Mouse (Mus musculus) natural killer cell, adult 2 months (primary cell): ENCODE results near the gene Olfr699.
"Not testable (repeated sequence)": the region's sequence is repeated elsewhere in the genome, so short reads cannot be mapped to it uniquely, and the experiment has no call there.

ENCODE experiments used
- DNase-seq, 2 experiments: peaks; one replicate each; pipeline ENCODE4 v3.0.0; 2022; ENCODE audit warnings: low spot score in 2 of 2

Olfr699 gene

DNA sequence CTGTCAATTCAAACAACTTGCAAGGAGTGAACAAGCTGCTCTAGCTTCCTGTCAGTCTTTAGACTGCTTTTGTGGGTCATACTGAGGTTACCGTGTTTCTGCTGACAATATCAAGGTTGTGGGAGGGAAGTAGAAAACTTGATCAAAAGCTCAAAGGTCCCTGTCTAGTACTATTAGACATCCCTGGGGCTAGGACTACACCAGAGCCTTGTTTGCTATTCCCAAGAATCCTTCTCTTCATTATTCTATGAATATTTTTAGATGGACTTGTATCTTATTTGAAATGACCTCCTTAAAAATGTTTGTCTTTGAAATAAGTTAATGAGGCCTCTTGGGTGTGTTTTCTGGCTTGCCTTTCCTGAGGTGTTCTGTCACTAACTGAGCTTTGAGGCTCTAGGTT is at the start of gene Olfr699:
TSS of gene Olfr699 (minus strand) at position 101 of the 400 bp plus-strand sequence.
- no peak for DNase-seq

DNA sequence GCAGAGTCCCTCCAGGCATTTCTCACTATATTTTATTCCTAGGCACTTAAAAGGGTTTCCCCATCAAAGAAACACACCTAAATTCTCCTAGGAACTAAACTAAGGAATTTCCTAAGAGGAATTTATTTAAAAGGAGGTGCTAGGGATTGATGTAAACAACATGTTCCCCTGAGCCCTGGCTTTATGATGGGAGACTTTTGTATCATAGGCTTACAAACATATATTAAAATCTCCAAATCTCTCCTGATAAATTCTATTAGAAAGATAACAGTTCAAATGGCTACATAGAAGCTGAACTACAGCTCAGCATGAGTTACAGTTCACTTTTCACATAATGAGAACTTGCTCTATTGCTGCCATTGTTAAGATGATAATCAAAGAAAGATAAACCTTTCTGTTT is 40.8 kb upstream of the Olfr699 start, which contains the start of gene Olfr702:
TSS of gene Olfr702 (minus strand) at position 101 of the 400 bp plus-strand sequence.
- no peak for DNase-seq

DNA sequence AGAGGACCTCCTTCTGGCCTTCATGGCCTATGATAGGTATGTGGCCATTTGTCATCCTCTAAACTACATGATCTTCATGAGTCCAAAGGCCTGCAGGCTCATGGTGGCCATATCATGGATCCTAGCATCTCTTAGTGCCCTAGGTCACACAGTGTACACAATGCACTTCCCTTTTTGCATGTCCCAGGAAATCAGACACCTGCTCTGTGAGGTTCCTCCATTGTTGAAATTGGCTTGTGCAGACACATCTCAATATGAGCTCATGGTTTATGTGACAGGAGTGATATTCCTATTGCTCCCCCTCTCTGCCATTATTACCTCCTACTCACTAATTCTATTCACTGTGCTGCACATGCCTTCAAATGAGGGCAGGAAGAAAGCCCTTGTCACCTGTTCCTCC is 25.4 kb upstream of the Olfr699 start:
- DNase-seq = no peak

DNA sequence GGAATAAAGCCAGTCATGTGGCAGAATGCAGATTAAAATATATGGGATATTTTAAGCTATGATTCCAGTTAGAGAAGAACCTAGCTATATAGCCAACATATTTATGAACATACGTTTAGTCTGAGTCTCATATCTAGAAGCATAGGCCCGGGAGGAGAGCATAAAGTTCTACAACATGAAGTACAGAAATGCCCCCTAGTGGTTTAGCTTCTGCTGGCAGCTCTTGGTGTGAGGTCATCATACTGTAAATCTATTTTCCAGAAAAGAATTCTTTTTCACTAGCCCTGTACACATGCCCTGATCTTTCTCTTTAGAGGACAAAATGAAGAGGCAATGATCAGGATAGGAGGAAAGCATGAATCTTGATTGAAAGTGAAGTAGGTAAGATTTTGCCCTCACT is 22.8 kb upstream of the Olfr699 start:
- DNase-seq = peak; percentile 5 to 24

GRCm38 (mm10) chr7:106813829-106814228 is 20.8 kb upstream of the Olfr699 start, which contains the start of gene Olfr701:
Gene Olfr701 (plus strand): TSS chr7:106814129.
- no peak for DNase-seq

- no peak for DNase-seq
Measured at GRCm38 (mm10) chr7:106808734-106809133, 15.7 kb upstream of the Olfr699 start, which contains the start of gene Olfr700. Gene Olfr700 (minus strand): TSS chr7:106808834.

- DNase-seq = no peak
Measured at GRCm38 (mm10) chr7:106788330-106788729, 4.7 kb downstream of the Olfr699 start.

- not testable (repeated sequence) for DNase-seq
Measured at GRCm38 (mm10) chr7:106761008-106761407, 32.0 kb downstream of the Olfr699 start.

DNA sequence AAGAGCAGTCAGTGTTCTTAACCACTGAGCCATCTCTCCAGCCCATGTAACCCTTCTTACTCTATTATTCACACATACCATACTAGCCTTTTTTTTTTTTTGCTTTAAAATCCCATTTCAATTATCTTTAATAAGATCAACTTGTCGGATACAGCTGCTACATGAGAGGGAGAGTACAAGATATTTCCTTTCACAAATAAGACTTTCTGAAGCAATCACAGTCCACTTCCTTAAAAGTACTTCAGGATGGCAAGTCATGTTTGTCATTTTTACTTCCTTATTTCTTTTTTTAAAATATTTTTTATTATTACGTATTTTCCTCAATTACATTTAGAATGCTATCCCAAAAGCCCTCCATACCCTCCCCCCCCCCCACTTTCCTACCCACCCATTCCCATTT is 34.2 kb downstream of the Olfr699 start:
- DNase-seq = no peak

- DNase-seq = no peak
Measured at GRCm38 (mm10) chr7:106755297-106755696, 37.7 kb downstream of the Olfr699 start, which contains the start of gene Olfr698. Gene Olfr698 (minus strand): TSS chr7:106755397.

- DNase-seq = no peak
Measured at GRCm38 (mm10) chr7:106745811-106746210, 47.2 kb downstream of the Olfr699 start.

GRCm38 (mm10) chr7:106742343-106742742 is 50.7 kb downstream of the Olfr699 start, which contains the start of gene Olfr697:
Gene Olfr697 (minus strand): TSS chr7:106742443.
- DNase-seq = no peak
